Mouse (Mus musculus) cerebral cortex, adult 2 months (tissue): ENCODE data around the gene Msh4.

ENCODE experiments used
- WGBS: fragments of 180-500 bp; shearing (Covaris S2); methylation state at CpG from one replicate; pipeline ENCODE4 v1.1.7; 2018; 5-methylcytosine and 5-hydroxymethylcytosine counted together

Gene Msh4

DNA sequence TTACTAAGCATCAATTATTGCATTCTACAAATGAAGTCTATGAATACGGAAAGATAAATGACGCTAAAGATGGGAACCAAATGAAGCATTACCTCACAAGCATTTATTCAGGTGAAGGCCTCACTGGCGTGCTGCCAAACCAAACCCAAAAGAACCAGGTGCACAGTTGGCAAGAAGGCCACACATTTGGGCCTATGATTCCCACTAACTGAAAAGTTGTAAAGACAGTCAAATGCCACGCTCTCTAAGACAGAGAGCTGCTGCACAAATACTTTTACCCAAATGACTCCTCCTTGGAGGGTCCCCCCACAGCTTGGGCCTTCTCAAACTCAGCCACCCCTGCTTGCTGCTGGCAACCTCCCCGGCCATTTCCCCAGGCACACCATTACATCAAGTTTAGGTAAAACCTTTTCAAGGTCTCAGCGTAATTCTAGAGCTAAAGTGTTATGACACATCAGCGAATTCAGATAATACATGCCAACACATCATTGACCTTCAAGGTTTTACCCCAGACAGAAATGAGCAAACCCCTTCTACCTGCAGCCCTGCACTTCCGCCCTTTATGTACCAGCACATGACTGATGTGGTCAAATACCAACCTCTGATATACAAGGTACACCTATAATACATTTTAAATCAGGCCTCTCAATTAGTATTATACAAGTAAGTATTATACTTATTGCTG lies 5.4 kb upstream of the Msh4 start:
- WGBS: 36% methylated on average over 8 of the region's 8 CpGs

DNA sequence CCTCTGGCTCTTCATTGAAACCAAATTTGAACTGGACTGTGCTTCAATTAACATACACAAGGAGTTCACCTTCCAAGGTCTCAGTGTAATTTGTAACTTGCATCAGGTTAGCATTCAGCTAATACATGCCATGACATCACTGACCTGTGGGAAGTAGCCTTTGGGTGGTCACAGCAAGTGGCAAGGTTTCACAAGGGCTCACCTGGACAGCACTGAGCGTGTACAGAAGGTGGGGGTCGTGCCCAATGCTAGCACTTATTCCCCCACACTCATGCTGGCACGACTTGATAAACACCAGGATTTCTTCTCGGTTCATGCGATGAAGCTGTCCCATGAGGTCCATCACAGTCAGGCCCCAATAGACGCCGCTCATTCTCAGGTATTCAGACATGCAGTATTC lies 4.6 kb upstream of the Msh4 start:
- 62% methylated on average over 7 of the region's 7 CpGs for WGBS

DNA sequence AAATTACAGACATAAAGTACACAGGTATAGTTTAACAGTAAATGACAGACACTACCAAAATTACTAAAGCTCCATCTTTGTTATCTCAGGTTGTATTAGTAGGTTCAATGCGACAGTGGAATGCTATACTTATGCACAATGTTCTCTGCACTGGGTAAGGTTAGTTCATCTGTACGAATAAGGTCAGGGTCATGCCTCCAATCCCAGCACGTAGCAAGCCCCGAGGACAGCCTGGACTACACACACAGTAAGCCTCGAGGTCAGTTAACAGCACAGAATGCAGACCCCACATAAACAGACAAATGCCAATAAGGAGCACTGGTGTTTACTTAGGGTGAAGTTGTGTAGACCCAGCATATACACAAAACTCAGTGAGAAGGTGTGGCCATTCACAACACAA lies 3.0 kb upstream of the Msh4 start:
- 77% methylated on average over 5 of the region's 5 CpGs for WGBS

DNA sequence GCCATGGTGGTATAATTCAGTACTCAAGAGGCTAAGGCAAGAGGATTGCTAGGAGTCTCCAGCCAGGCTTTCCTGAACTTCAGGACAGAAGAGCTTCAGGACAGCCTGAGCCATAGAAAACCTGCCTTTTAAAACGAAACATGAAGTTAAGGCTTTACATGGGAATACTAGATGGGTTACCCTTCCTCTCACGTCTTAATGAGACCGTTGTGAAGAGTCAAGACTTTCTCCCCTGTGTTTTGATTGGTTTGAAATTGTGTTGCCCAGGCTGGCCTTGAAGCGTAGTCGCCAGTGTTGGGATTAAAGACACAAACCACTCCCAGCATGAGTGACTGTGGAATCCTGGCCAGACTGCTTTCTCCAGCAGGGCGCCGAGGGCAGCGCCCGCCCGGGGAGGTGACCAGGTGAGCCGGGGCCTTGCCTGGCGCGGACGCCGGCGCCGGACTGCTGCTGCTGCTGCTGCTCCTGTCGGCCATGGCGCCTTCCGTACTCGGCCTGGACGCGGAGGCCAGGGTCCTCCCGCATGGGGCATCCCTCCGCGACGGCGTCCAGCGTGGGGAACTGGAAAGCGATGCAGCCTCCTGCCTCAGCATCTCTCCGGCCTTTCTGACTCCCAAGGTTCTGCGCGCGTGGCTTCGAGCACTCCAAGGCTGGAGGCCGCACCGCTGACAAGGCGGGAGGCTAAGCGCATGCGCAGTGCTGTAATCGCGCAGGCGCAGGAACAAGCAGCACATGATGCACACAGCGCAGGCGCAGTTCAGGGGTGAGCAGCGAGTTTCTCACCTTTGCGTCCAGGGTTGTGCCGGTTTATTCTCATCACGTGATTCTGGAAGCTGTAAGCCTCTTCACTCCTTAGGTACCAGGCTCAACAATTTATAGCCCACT lies 445 bp downstream of the Msh4 start:
- WGBS: 88% methylated on average over 49 of the region's 49 CpGs

DNA sequence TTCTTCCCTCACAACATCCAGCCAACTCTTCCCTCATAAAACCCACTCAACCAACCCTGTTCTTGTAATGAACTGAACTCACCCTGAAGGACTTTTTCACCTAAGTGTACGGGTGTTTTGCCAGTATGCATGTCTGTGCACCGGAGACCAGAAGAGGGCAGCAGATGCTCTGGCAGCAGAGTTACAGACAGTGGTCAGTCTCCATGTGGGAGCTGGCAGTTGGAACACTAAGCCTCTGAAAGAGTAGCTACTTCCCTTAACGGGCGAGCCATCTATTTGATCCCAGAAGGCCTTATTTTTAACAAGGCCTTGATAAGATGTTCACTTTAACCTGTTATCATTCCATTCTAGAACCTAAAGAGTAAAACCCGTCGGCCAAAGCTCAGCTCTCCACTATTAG lies 1.4 kb downstream of the Msh4 start:
- WGBS: 50% methylated on average over 6 of the region's 6 CpGs

DNA sequence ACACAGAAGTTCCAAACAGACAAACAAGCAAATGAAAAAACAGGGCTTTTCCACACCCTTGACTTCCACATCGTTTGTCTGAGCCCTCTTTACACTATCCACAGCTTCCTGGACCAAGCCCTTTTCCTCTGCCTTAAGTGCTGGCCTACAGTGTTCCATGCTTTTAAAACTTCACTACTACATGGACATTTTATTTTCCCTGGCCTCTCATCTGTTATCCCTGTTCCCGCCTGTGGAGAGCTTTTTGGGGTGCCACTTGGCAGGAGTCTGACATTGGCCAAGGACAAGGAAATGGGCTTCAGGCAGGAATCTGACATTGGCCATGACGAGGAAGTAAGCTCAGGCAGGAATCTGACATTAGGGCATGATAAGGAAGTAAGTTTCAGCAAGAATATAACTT lies 3.3 kb downstream of the Msh4 start:
- WGBS: 53% methylated on average over 3 of the region's 3 CpGs

DNA sequence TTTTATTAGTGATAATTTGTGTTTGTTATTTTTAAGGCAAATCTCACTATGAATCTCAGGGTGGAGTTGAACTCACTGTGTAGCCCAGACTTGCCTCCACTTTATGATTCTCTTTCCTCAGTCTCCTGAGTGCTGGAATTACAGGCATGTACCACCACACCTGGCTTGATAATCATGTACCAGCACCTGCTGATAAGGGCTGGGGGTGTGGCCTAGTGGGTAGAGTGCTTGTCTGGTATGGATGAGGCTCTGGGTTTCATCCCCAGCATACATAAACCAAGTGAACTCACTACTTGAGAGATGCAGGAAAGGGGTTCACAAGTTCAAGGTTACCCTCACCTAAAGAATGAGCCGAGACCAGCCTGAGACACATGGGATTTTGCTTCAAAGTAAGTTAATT lies 4.0 kb downstream of the Msh4 start:
- 86% methylated on average over 1 of the region's 1 CpGs for WGBS

DNA sequence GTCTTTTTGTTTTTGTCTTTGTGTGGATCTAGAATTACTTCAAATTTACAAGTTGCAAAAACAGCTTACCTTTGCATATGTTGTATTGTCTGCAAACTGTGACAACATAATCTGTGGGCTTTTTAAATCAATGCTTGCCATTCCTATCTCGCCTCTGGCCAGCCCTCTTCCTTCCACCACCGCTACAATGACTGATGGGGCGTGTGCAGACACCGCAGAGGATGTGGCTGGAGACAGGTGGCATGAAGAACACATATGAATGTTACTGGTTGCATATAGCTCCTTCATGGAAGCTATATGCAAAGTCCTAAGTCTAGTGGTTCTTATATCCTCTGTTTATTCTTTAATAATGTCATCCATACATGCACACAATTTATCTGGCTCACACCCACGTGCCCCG lies 8.7 kb downstream of the Msh4 start:
- WGBS: 75% methylated on average over 6 of the region's 6 CpGs

DNA sequence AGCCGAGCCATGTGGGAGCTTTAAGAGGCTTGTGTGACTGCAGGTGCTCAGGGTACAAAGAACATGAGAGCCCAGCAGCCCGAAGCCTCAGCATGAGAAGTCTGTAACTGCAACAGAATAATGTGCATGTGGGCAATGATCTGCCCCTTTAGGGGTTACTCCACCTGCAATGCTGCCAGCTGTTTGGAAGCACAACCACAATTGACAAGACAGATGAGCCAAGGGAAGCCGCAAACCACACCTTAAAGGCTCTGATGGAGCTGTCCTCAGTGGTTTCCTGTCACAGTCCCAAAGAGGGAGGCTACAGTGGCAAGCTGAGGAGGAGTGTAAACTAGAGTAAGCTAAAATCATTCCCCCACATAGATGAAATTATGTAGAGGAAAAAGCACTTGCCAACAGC lies 10.5 kb downstream of the Msh4 start:
- 86% methylated on average over 3 of the region's 3 CpGs for WGBS

DNA sequence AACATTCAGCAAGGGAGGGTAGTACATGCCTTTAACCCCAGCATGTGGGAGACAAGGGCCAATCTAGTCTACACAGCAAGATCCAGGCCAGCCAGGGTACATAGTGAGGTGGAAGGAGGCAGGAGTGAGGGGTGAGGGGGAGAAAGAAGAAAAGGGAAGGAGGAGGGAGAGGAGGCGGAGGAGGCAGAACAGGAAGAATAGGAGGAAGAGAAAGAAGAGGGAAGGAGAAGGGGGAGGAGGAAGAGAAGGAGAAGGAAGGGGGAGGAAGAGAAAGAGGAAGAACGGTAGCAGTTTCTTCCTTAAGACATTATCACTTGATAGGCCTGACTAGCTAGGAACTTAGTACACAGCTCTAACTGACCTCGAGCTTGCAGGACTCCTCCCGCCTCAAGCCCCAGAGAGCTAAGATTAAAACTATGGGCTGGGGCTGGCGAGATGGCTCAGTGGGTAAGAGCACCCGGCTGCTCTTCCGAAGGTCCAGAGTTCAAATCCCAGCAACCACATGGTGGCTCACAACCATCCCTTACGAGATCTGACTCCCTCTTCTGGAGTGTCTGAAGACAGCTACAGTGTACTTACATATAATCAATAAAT lies 16.7 kb downstream of the Msh4 start:
- WGBS: 86% methylated on average over 8 of the region's 8 CpGs

DNA sequence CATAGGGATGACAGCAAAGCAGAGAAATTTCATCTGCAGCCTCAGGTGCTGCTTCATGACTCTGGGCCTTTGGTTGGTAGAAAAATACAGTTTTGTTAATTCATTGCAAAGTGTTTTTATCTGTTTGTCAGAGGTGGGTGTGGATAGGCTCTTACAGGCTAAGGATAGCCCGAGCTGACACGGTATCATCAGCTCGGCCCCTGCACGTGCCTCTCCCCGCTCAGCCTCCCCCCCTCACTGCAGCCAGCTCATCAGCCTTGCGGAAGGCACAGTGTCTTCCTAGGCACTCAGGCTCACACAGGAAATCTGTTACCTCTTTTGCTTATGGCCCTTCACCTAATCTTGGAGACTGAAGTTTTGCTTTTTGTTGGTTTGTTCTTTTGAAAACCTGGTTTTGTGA lies 17.8 kb downstream of the Msh4 start:
- 91% methylated on average over 6 of the region's 6 CpGs for WGBS

DNA sequence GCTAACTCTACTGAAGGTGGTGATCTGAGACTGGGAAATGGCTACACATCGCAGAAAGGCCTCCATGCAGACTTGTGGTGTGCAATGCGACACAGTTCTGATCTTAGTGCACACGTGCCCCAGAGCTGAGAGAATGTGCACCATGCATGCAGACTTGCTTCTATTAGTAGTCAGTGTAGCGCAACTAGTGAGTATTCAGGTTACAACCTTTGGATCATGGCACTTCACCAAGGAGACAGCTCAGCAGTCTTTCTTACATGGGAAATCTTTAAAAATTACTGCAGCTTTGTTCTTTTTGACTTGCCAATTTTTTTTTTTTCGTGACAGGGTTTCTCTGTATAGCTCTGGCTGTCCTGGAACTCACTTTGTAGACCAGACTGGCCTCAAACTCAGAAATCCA lies 34.5 kb downstream of the Msh4 start:
- WGBS: 84% methylated on average over 5 of the region's 5 CpGs

DNA sequence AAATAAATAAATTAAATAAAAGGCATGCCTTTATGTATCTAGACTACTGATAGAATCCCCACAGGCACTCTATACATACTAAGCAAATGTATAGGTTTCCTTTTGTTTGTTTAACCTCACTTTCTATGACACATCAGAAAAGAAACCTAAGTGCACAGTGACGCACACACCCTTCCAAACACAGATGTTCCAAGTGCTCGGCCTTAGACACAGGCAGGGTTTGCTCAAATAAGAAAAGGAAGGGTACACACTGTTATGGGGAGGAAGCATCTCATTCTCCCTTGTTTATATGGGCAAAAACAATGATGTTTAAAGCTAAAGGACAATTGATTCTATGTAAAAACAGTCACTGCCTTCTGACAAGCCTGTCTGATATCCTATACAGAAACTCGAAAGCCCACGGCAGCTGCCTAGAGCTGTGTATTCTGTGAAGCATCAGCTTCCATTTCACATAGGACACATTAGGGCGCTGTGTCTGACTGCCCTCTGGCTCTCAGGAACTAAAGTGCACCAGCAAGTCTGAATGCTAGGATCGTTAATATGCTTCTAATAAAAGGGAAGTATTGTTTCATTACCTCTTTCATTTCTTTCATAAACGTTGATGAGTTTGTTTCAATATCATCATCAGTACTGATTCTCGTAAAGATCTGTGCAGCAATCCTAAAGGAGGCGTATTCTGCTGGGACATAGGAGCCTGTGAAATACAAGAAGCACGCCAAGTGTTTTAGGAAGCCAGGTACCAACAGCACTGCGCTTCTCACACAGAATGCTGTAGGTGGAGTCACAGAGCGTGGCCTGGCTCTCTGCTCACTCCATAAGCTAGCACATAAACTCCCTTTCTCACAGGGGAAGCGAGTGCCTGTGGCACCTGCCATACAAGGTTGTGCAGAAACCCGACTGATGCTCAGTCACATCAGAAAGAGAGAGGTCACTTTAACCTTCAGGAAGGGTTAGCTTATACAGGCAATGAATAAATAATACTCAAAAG lies 38.5 kb downstream of the Msh4 start:
- WGBS: 73% methylated on average over 14 of the region's 14 CpGs

DNA sequence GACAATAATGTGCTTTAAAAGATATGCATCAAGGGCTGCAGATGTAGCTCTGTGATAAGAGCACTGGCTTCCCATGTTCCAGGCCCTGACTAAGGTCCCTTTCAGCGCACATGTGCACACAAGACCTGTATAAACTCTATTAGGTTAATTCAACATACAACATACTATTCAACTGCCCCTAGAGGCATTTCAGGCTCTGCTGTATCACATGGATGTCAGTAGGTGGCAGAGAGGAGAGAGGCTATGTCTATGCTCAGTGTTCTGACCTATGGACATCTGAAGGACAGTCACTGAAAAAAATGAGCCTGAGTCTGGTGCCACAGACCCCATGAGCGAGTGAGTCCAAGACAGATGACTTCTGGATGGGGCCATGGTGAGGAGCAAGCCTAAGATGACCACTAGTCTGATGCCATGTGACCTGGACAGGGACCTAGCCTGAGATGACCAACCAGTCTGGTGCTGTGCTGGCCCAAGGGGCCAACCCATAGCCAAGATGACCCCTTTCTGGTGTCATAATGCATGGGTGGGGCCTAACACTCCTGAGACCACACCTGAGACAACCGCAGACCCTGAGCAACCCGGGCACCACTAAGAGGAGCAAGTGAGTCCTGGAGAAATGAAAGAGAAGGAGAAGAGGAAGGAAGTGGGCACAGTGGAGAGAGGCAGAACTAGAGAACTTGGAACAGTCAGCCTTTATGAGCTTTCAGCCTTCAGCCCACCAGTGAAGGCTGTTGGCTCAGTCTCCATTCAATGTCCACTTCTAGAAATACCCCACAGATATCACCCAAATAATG lies 41.1 kb downstream of the Msh4 start:
- 88% methylated on average over 4 of the region's 4 CpGs for WGBS

DNA sequence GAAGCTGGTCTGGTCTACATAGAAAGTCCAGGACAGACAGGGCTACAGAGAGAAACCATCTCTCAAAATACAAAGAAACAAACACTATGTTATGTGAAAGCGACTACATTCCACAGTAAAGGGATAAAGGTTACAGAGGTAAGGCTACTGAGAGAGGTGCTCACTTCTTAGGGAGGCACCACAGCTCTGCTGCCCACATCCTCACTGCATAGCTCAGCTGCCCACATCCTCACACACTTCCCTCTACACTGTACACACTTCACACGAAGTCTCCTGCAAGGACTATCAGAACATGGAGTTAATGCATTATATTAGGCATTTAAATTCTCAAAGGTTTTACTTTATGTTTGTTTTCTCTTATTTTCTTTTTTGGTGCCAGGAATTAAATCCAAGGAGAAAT lies 42.1 kb downstream of the Msh4 start:
- 74% methylated on average over 2 of the region's 2 CpGs for WGBS

DNA sequence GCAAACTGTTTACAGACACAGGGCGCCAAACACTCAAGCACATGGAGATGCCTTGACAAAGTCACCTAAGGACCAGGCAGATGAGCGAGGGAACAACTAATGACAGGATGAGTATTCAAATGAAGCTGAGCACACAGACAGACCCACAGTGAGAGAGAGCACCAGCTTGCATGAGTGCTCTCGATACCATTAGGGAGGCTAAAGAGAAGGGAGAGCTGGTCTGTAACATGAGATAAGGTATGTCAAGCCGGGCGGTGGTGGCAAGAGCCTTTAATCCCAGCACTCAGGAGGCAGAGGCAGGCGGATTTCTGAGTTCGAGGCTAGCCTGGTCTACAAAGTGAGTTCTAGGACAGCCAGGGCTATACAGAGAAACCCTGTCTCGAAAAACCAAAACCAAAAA lies 45.5 kb downstream of the Msh4 start:
- WGBS: 92% methylated on average over 8 of the region's 8 CpGs

DNA sequence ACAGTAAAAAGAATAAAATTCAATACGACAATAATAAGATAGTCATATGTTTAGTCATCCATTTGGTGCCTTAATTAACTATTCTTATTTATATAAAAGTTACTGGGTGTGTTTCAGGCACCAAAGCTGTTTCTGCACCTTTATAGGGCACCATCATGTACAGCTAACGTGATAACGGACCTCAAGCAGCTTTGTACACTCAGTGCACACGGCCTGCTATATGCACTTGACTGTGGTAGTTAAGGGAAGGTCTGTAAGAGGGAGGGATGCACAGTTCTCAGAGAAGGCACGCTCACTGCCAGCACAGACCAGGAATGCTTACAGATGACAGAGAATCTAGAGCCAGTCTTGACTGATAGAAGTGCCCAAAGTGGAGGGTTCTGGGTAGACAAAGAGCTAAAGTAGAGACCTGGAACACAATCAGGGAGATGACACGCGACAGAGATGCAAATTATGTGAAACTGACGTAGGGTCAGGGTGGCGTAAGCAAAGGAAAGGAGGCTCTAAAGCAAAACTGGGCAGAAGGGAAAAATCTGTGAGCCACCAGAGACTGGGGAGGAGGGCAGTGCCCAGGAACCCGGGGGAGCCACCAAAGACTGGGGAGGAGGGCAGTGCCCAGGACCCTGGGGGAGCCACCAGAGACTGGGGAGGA lies 47.5 kb downstream of the Msh4 start:
- WGBS: 88% methylated on average over 10 of the region's 10 CpGs

DNA sequence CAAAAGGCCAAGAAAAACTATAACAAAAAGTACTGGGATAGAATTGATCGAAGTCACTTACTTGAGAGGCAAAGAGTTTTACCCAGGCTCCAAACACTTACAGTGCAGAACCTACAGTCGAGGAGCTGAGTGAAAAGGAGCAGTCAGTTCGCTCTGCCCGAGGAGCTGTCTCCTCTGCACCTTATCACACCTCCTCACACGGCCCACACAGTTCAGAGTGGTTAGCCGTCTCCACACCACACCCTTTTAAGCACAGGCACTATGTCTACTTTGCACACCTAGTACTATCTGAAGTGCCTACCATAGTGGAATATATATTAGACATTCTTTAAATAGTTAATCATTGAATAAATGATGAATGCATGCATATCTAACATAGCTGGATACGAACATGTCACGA lies 53.7 kb downstream of the Msh4 start:
- WGBS: 81% methylated on average over 8 of the region's 8 CpGs

DNA sequence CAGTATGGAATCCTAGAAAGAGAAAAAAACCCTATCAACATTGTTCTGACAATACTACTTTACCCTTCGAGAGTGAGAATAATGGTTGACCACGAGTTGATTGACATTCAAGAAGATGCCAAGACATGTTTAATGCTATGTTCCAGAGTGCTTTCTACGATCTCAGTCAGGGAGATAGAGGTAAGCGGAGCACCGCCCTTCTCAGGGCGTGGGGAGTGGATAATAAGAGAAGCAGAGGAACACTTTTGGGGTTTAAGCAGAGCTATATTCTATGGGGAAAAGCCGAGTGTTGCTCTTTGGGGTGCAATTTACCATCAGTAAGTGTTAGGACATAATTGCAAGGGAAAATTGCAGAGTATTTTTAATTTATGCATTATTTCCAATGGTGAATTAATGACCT lies 55.2 kb downstream of the Msh4 start:
- WGBS: 91% methylated on average over 7 of the region's 7 CpGs

DNA sequence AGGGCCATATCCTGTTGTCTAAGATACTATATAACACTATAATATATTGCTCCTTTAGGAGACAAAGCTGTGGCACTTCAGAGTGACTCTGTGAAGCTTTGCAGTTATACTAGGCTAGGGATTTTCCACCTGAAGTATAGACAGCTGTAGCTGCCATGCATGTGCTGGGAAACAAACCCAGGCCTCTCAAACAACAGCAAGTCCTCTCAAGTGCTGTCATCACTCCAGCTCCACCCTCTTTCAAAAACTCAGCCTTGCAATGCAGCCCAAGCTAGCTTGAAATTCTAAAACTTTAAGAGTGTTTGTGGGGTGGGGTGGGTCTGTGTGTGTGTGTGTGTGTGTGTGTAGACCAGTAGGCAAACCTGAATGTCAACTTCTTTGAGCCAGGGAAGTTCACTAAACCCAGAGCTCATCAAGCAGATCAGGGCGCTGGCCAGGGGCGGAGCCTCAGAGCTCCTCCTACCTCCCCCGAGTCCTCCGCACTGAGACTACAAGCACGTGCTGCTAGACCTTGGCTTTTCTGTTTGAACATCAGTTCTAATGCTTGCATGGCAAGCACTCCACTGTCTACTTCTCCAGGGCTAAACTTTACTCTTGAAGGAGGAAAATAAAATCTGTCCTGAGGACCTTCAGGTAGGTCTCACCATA lies 56.4 kb downstream of the Msh4 start:
- 31% methylated on average over 5 of the region's 5 CpGs for WGBS
